In genomic region chr5:31252151-31252550, GRCm38 (mm10) we compare ENCODE assay signal across 8 mouse cellular contexts. TPM values are rescaled to one million over a fixed set of nuclear protein-coding genes. Genes with fewer than 3 reads are reported as not detected.
DNase-seq lines count a peak whose midpoint lies in the region; ATAC-seq lines count a peak whose summit lies in the region.
"Had no signal": no experiment of that assay in that cellular context is flagged by ENCODE, and none has a peak within 500 bp of the region (broad histone marks: within the 10 kb centered on the region; RNA-seq: fewer than 3 reads in every experiment).

No protein-coding gene starts in this region.

- H3K9me3 ChIP-seq in liver, embryonic 11.5 days (ENCODE audit: control insufficient read depth, low read length): no peaks in the 10 kb centered on the region
- H3K9me3 ChIP-seq in embryonic facial prominence, embryonic 15.5 days (replicated peaks): no peaks in the 10 kb centered on the region
- H3K9me3 ChIP-seq in intestine, embryonic 15.5 days: no peaks in the 10 kb centered on the region
- no peaks in the 10 kb centered on the region for H3K9me3 ChIP-seq in neural tube, embryonic 15.5 days (replicated peaks)

- peaks cover 6% of the 10 kb centered on the region; the same call in 1 of the 2 replicates for H3K4me1 ChIP-seq in liver, embryonic 11.5 days (replicated peaks; ENCODE audit: control insufficient read depth, insufficient read depth, low read length)
- peaks cover 42% of the 10 kb centered on the region for H3K4me1 ChIP-seq in embryonic facial prominence, embryonic 15.5 days
- peaks cover 16% of the 10 kb centered on the region for H3K4me1 ChIP-seq in intestine, embryonic 15.5 days (replicated peaks)
- peaks cover 9% of the 10 kb centered on the region; the same call in 1 of the 2 replicates for H3K4me1 ChIP-seq in neural tube, embryonic 15.5 days

- H3K9ac ChIP-seq in liver, embryonic 11.5 days (ENCODE audit: low read depth, low read length): no peak overlapping the region
- H3K9ac ChIP-seq in embryonic facial prominence, embryonic 15.5 days: no peak overlapping the region
- H3K9ac ChIP-seq in intestine, embryonic 15.5 days: peak overlapping the region; percentile 44
- H3K9ac ChIP-seq in neural tube, embryonic 15.5 days (replicated peaks): no peak overlapping the region

- no peak for DNase-seq in liver, embryonic 11.5 days (ENCODE audit: low spot score)
- no peak for DNase-seq in liver
- DNase-seq in gastrocnemius, postnatal 4 days (ENCODE audit: low spot score in 2 of 2): no peak
- no peak for DNase-seq in adrenal gland, adult 2 months

- WGBS in liver, embryonic 11.5 days: 57% methylated on average over 10 of the region's 10 CpGs
- 46% methylated on average over 10 of the region's 10 CpGs for WGBS in embryonic facial prominence, embryonic 15.5 days
- 45% methylated on average over 10 of the region's 10 CpGs for WGBS in intestine, embryonic 15.5 days
- WGBS in neural tube, embryonic 15.5 days: 51% methylated on average over 10 of the region's 10 CpGs

- no peak overlapping the region for H3K27ac ChIP-seq in liver, embryonic 11.5 days (ENCODE audit: low read depth, low read length)
- peak overlapping the region; percentile 83 for H3K27ac ChIP-seq in embryonic facial prominence, embryonic 15.5 days (replicated peaks)
- H3K27ac ChIP-seq in intestine, embryonic 15.5 days: peak overlapping the region; percentile 86
- no peak overlapping the region for H3K27ac ChIP-seq in neural tube, embryonic 15.5 days (replicated peaks)

- no peaks in the 10 kb centered on the region for H3K27me3 ChIP-seq in liver, embryonic 11.5 days (replicated peaks; ENCODE audit: control insufficient read depth, insufficient read depth, low read length)
- H3K27me3 ChIP-seq in embryonic facial prominence, embryonic 15.5 days: no peaks in the 10 kb centered on the region
- no peaks in the 10 kb centered on the region for H3K27me3 ChIP-seq in intestine, embryonic 15.5 days (replicated peaks)
- H3K27me3 ChIP-seq in neural tube, embryonic 15.5 days (replicated peaks): no peaks in the 10 kb centered on the region

- H3K36me3 ChIP-seq in liver, embryonic 11.5 days (ENCODE audit: control insufficient read depth, insufficient read depth, low read length): peaks cover 28% of the 10 kb centered on the region
- H3K36me3 ChIP-seq in embryonic facial prominence, embryonic 15.5 days: peaks cover 82% of the 10 kb centered on the region
- peaks cover 35% of the 10 kb centered on the region for H3K36me3 ChIP-seq in intestine, embryonic 15.5 days
- H3K36me3 ChIP-seq in neural tube, embryonic 15.5 days: peaks cover 90% of the 10 kb centered on the region

- H3K4me3 ChIP-seq in liver, embryonic 11.5 days (ENCODE audit: low read depth, low read length): peak overlapping the region; percentile 47
- H3K4me3 ChIP-seq in embryonic facial prominence, embryonic 15.5 days (replicated peaks): peak overlapping the region; percentile 39
- peak overlapping the region; percentile 44 for H3K4me3 ChIP-seq in intestine, embryonic 15.5 days (replicated peaks)
- peak overlapping the region; percentile 9; the same call in 1 of the 2 replicates for H3K4me3 ChIP-seq in neural tube, embryonic 15.5 days (replicated peaks)

- ATAC-seq in liver, embryonic 11.5 days (replicated peaks; ENCODE audit: low FRiP score): peak; percentile 9; the same call in 1 of the 2 replicates
- ATAC-seq in embryonic facial prominence, embryonic 15.5 days (ENCODE audit: insufficient number of reproducible peaks, low FRiP score, low TSS enrichment, low read depth): no peak
- ATAC-seq in intestine, embryonic 15.5 days: 0 out of 2 replicates have a peak, but pooled peaks have one; percentile 1
- ATAC-seq in neural tube, embryonic 15.5 days (ENCODE audit: low FRiP score): 0 out of 2 replicates have a peak, but pooled peaks have one; percentile 4

- peak overlapping the region; percentile 60 for H3K4me2 ChIP-seq in liver, embryonic 11.5 days
- H3K4me2 ChIP-seq in embryonic facial prominence, embryonic 15.5 days (replicated peaks): peak overlapping the region; percentile 44
- H3K4me2 ChIP-seq in intestine, embryonic 15.5 days (replicated peaks): peak overlapping the region; percentile 59
- peak overlapping the region; percentile 42 for H3K4me2 ChIP-seq in neural tube, embryonic 15.5 days

RNA-seq across cellular contexts. Expression of gene Krtcap3, which starts 0.7 kb away (rescaled TPM):
- 11.6 and 12.0 TPM in 2 replicates for polyA plus RNA-seq in liver, embryonic 11.5 days (2014; fragmentation: Nextera tagmentation; extraction: Ambion mirVana)
- 21.8 and 23.5 TPM in 2 replicates for polyA plus RNA-seq in embryonic facial prominence, embryonic 15.5 days (2015; fragmentation: Nextera tagmentation; extraction: Ambion mirVana)
- polyA plus RNA-seq in intestine, embryonic 15.5 days (2015; fragmentation: Nextera tagmentation; extraction: Ambion mirVana): 66.8 and 70.0 TPM in 2 replicates
- 3.0 and 11.2 TPM in 2 replicates for polyA plus RNA-seq in neural tube, embryonic 15.5 days (2015; fragmentation: Nextera tagmentation; extraction: Ambion mirVana)
- 1 to 10 TPM; 2.3 to 4.1 TPM for total RNA-seq in gastrocnemius, postnatal 4 days (2021)
- 1 to 10 TPM; 2.2 to 4.5 TPM for total RNA-seq in adrenal gland, adult 2 months (2021)
- 13.3 and 13.6 TPM in 2 replicates for polyA plus RNA-seq in adrenal gland, adult 2 months (2012; rRNA removed)

RNA-seq across cellular contexts. Expression of gene Gm9970, which starts 11.1 kb away (rescaled TPM):
- polyA plus RNA-seq in liver, embryonic 11.5 days (2014; fragmentation: Nextera tagmentation; extraction: Ambion mirVana): 0.36 TPM in 1 of 2 replicates, not detected in the other
- 0.99 TPM in 1 of 2 replicates, not detected in the other for polyA plus RNA-seq in embryonic facial prominence, embryonic 15.5 days (2015; fragmentation: Nextera tagmentation; extraction: Ambion mirVana)
- 0.33 TPM in 1 of 2 replicates, not detected in the other for polyA plus RNA-seq in intestine, embryonic 15.5 days (2015; fragmentation: Nextera tagmentation; extraction: Ambion mirVana)
- 0.36 and 0.51 TPM in 2 replicates for polyA plus RNA-seq in neural tube, embryonic 15.5 days (2015; fragmentation: Nextera tagmentation; extraction: Ambion mirVana)
- under 1 TPM in 1 of 2 experiments, not detected in 1; 0.70 TPM for total RNA-seq in gastrocnemius, postnatal 4 days (2021)
- not detected for total RNA-seq in adrenal gland, adult 2 months (2021)
- polyA plus RNA-seq in adrenal gland, adult 2 months (2012; rRNA removed): 3.7 and 3.9 TPM in 2 replicates
- total RNA-seq: common myeloid progenitor, adult 5-6 weeks had no signal

RNA-seq across cellular contexts. Expression of gene Nrbp1, which starts 11.5 kb away (rescaled TPM):
- polyA plus RNA-seq in liver, embryonic 11.5 days (2014; fragmentation: Nextera tagmentation; extraction: Ambion mirVana): 95.6 and 98.1 TPM in 2 replicates
- polyA plus RNA-seq in embryonic facial prominence, embryonic 15.5 days (2015; fragmentation: Nextera tagmentation; extraction: Ambion mirVana): 175 and 178 TPM in 2 replicates
- 133 and 136 TPM in 2 replicates for polyA plus RNA-seq in intestine, embryonic 15.5 days (2015; fragmentation: Nextera tagmentation; extraction: Ambion mirVana)
- 166 and 168 TPM in 2 replicates for polyA plus RNA-seq in neural tube, embryonic 15.5 days (2015; fragmentation: Nextera tagmentation; extraction: Ambion mirVana)
- total RNA-seq in gastrocnemius, postnatal 4 days (2021): 100 to 1,000 TPM in 1 of 2 experiments, 10 to 100 TPM in 1; 91.4 to 105 TPM
- 10 to 100 TPM; 78.2 to 84.9 TPM for total RNA-seq in adrenal gland, adult 2 months (2021)
- polyA plus RNA-seq in adrenal gland, adult 2 months (2012; rRNA removed): 180 and 229 TPM in 2 replicates

RNA-seq across cellular contexts. Expression of gene Ppm1g, which starts 31.7 kb away (rescaled TPM):
- 220 and 242 TPM in 2 replicates for polyA plus RNA-seq in liver, embryonic 11.5 days (2014; fragmentation: Nextera tagmentation; extraction: Ambion mirVana)
- 113 and 115 TPM in 2 replicates for polyA plus RNA-seq in embryonic facial prominence, embryonic 15.5 days (2015; fragmentation: Nextera tagmentation; extraction: Ambion mirVana)
- 124 and 132 TPM in 2 replicates for polyA plus RNA-seq in intestine, embryonic 15.5 days (2015; fragmentation: Nextera tagmentation; extraction: Ambion mirVana)
- polyA plus RNA-seq in neural tube, embryonic 15.5 days (2015; fragmentation: Nextera tagmentation; extraction: Ambion mirVana): 167 and 173 TPM in 2 replicates
- total RNA-seq in gastrocnemius, postnatal 4 days (2021): 10 to 100 TPM; 55.3 to 63.8 TPM
- 100 to 1,000 TPM; 105 TPM for total RNA-seq in adrenal gland, adult 2 months (2021)
- 174 and 197 TPM in 2 replicates for polyA plus RNA-seq in adrenal gland, adult 2 months (2012; rRNA removed)

RNA-seq across cellular contexts. Expression of gene Ift172, which starts 38.8 kb away (rescaled TPM):
- 15.3 and 17.4 TPM in 2 replicates for polyA plus RNA-seq in liver, embryonic 11.5 days (2014; fragmentation: Nextera tagmentation; extraction: Ambion mirVana)
- polyA plus RNA-seq in embryonic facial prominence, embryonic 15.5 days (2015; fragmentation: Nextera tagmentation; extraction: Ambion mirVana): 39.4 and 39.5 TPM in 2 replicates
- 20.1 and 21.4 TPM in 2 replicates for polyA plus RNA-seq in intestine, embryonic 15.5 days (2015; fragmentation: Nextera tagmentation; extraction: Ambion mirVana)
- polyA plus RNA-seq in neural tube, embryonic 15.5 days (2015; fragmentation: Nextera tagmentation; extraction: Ambion mirVana): 28.9 and 30.4 TPM in 2 replicates
- 10 to 100 TPM; 30.6 to 40.8 TPM for total RNA-seq in gastrocnemius, postnatal 4 days (2021)
- total RNA-seq in adrenal gland, adult 2 months (2021): 10 to 100 TPM; 28.9 to 38.1 TPM
- polyA plus RNA-seq in adrenal gland, adult 2 months (2012; rRNA removed): 29.5 and 30.1 TPM in 2 replicates

Comparison
In these comparisons a context has a peak if more than half of its experiments do, and no peak if none do; other contexts are left out.
1. H3K27ac ChIP-seq: peak in embryonic facial prominence, embryonic 15.5 days (single experiment) and intestine, embryonic 15.5 days (single experiment); none in liver, embryonic 11.5 days (single experiment) and neural tube, embryonic 15.5 days (single experiment).
2. Peak in every context shown above with its lines, with median percentiles within 50 percentile points of each other: H3K4me2 ChIP-seq and H3K4me3 ChIP-seq.